Mouse (Mus musculus) brain, embryonic 14.5 days (tissue): Measurements from ENCODE around the gene Zfp276. TPM values are rescaled to one million over a fixed set of nuclear protein-coding genes. Genes with fewer than 3 reads are reported as not detected.

Experiments used
- DNase-seq: peaks from one replicate; pipeline ENCODE4 v3.0.0-alpha.2; 2011; ENCODE audit warnings: low read depth
- CTCF ChIP-seq: fragments of 200-500 bp; IDR thresholded peaks from 2 replicates; pipeline ENCODE4 v1.5.1; 2012; ENCODE audit warnings: inconsistent platforms, mild to moderate bottlenecking, moderate library complexity, borderline replicate concordance; ENCODE audit not compliant: insufficient read depth, insufficient read length; ENCODE audit errors: extremely low read depth
- POLR2A ChIP-seq: fragments of 200-500 bp; IDR thresholded peaks from 2 replicates; pipeline ENCODE4 v1.6.1; 2012; ENCODE audit warnings: mild to moderate bottlenecking, inconsistent platforms, borderline replicate concordance; ENCODE audit not compliant: poor library complexity, insufficient read depth, insufficient read length, severe bottlenecking; ENCODE audit errors: extremely low read depth
- polyA plus RNA-seq: library from polyadenylated mRNA; depleted of rRNA; stranded (reverse); fragments of >200 nt; gene quantifications from 2 replicates; pipeline ENCODE4 v1.2.3, GENCODE M21; 2012; rRNA removed

The Zfp276 gene
- polyA plus RNA-seq, 1 experiment, result 39.1 TPM

- TF ChIP-seq CTCF, result no peak
- no peak for DNase-seq
Measured at GRCm38 (mm10) chr8:123283991-123284390, 30.0 kb downstream of the Zfp276 start.

DNA sequence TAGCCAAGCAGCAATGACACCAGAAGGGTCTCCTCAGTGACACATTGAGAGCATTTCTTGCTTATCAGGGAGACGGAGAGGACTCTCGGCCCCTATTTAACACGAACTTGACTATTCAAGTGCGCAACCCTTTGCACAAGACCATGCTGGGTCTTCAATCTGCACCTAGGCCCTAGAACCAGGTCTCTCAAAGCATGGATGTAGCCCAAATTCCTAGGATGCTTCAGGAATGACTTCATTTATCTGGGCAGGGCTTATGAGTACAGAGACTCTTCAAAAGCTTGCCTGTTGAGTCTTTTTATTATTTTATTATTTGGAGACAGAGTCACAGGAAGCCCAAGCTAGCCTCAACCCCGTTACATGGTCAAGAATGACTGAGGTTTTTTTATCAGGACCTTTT is 30.5 kb downstream of the Zfp276 start:
- no peak for DNase-seq
- TF ChIP-seq POLR2A (no peak), CTCF (no peak)

GRCm38 (mm10) chr8:123287362-123287761 is 33.4 kb downstream of the Zfp276 start:
- TF ChIP-seq CTCF, result no peak
- no peak for TF ChIP-seq POLR2A
- DNase-seq, result no peak

GRCm38 (mm10) chr8:123290166-123290565 is 36.2 kb downstream of the Zfp276 start:
- peak; percentile 8 for DNase-seq
- TF ChIP-seq POLR2A (no peak), CTCF (peak; percentile 52; the same call in 1 of the 2 replicates)

DNA sequence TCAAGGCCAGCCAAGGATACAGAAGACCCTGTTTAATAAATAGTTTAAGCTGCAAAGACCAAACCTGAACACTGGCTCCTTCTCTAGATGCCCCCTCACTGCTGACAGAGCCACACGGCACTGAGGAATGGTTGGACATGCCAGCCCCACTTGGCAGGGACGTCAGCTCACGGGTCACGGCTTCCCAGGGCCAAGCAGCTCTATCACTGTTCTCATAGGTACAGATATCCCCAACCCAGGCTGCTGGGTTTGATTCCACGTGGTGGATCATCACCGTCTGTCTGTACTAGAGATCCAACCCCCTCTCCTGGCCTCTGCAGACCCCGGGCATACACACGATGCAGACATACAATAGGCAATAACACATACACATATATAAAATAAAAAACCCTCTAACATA is 36.7 kb downstream of the Zfp276 start:
- TF ChIP-seq CTCF, result no peak
- no peak for TF ChIP-seq POLR2A
- DNase-seq, result no peak

DNA sequence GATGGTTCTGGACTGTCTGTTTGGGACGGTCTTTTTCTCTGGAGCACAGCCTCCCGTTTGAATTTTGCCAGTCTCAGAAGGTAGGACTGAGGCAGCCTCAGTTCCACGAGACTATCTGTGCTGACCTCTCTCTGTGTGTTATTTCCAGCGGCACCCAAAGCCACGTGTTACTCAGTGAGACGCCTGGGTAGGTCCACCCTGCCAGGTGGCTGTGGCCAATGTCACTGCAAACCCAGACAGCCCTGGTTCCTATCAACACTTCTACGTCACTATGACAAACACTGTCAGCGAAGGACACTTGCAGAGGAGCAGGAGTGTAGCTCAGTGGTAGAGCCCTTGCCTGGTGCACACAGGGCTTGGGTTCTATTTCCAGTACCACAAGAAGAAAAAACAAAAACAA is 37.7 kb downstream of the Zfp276 start:
- TF ChIP-seq POLR2A (no peak), CTCF (no peak)
- no peak for DNase-seq

DNA sequence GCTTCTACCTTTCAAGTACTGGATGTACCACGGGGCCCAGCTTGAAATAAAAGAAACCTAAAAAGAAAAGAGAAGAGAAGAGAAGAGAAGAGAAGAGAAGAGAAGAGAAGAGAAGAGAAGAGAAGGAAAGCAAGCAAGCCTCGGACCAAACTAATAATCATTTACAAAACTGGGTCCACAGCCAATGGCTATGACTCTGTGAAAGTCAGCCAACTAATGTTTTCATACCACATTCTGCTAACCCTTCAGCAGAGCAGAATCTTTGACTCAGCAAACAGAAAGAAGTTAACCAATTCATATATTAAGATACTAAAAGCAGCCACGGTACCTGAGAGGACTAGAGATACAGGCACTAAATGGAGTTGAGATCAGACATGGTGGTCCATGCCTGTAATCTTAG is 38.3 kb downstream of the Zfp276 start:
- DNase-seq, result no peak
- TF ChIP-seq POLR2A (no peak), CTCF (no peak)

DNA sequence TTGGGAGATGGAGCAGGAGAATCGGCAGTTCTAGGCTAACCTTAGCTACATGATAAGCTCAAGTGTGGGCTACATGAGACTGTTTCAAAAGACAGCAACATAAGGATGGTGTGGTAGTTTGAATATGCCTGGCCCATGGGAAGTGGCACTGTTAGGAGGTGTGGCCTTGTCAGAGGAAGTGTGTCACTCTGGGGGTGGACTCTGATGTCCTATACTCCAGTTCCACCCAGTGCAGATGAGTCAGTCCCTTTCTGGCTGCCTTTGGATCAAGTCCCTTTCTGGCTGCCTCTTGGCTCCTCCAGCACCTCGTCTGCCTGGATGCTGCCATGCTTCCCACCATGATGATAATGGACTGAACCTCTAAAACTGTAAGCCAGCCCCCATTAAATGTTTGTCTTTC is 38.8 kb downstream of the Zfp276 start:
- no peak for DNase-seq

DNA sequence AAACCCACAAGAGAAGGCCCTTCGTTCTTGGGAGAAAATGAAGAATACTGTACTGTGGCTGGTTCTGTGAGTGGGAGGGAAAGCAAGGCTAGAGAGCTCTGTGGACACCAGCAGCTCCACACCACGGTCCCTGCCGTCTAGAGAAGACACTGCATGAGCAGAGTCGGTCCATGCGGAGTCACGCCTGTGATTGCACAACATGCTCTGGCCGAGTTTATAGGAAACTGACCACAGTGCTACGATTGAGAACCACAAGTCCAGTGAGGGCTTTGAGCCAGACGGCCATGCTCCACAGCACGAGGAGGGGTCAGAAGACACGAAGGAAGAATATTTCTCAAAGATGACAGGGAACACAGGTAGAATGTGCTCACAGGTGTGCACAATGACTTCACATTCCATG is 44.3 kb downstream of the Zfp276 start:
- DNase-seq, result no peak
- no peak for TF ChIP-seq POLR2A
- TF ChIP-seq CTCF, result no peak

More for the DNA sequence above, 38.8 kb downstream of the Zfp276 start:
- TF ChIP-seq POLR2A (no peak), CTCF (no peak)

- DNase-seq, result no peak
- TF ChIP-seq POLR2A (no peak), CTCF (peak; percentile 10; the same call in 1 of the 2 replicates)
Measured at GRCm38 (mm10) chr8:123308738-123309137, 54.7 kb downstream of the Zfp276 start.

- TF ChIP-seq POLR2A (no peak), CTCF (no peak)
- DNase-seq, result no peak
Measured at GRCm38 (mm10) chr8:123317781-123318466, 63.9 kb downstream of the Zfp276 start.

DNA sequence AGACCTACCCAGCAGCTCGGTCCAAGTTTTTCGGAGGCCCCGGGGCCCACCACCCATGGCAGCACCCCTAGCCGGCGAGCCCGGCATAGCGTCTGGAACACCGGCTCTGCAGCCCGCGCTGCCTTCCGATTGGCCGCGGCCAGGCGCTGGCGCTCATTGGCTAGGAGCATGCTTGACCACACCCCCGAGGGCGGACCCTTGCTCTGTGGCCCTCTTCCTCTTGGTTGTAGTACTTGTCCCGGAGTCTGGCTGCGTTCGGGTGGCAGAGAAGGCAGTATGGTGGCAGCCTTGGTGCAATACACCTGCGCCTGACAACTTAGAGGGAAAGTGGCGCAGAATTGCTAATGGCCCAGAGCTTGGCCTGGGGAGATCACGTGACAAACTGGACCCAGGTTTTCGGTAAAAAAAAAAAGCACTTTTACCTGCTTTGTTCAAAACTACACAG is 64.5 kb downstream of the Zfp276 start, which contains the start of gene Fanca:
Fanca (minus strand) TSS at position 110 of the 445 bp plus-strand sequence.
- TF ChIP-seq CTCF (peak; percentile 50; the same call in 1 of the 2 replicates), POLR2A (peak; percentile 55; the same call in 1 of the 2 replicates)

More for the DNA sequence above, 64.5 kb downstream of the Zfp276 start, which contains the start of gene Fanca:
- DNase-seq, result peak; percentile 97

Other genes starting within 250 kb of the Zfp276 start
- 52.8 and 76.8 TPM in 2 replicates for gene Ankrd11, start 211.9 kb upstream of the Zfp276 start, polyA plus RNA-seq
- gene Spg7, start 191.3 kb upstream of the Zfp276 start, polyA plus RNA-seq, result 96.1 and 112 TPM in 2 replicates
- gene Rpl13, start 151.8 kb upstream of the Zfp276 start, polyA plus RNA-seq, result 1,764 and 1,996 TPM in 2 replicates
- 5.8 and 8.5 TPM in 2 replicates for gene Cpne7, start 136.8 kb upstream of the Zfp276 start, polyA plus RNA-seq
- gene Sult5a1, start 95.9 kb upstream of the Zfp276 start, polyA plus RNA-seq, result 1.8 and 3.5 TPM in 2 replicates
- 0.37 and 0.66 TPM in 2 replicates for gene Dpep1, start 68.0 kb upstream of the Zfp276 start, polyA plus RNA-seq
- gene Chmp1a, start 41.4 kb upstream of the Zfp276 start, polyA plus RNA-seq, result 146 and 154 TPM in 2 replicates
- gene Spata33, start 41.4 kb upstream of the Zfp276 start, polyA plus RNA-seq, result 6.8 TPM in 2 replicates
- gene Cdk10, start 29.4 kb upstream of the Zfp276 start, polyA plus RNA-seq, result 102 and 136 TPM in 2 replicates
- 3.2 and 3.9 TPM in 2 replicates for gene Spata2l, start 18.0 kb upstream of the Zfp276 start, polyA plus RNA-seq
- 130 and 175 TPM in 2 replicates for gene Vps9d1, start 153 bp downstream of the Zfp276 start, polyA plus RNA-seq
- 19.4 and 42.7 TPM in 2 replicates for gene Fanca, start 64.4 kb downstream of the Zfp276 start, polyA plus RNA-seq
- 42.0 and 47.0 TPM in 2 replicates for gene Spire2, start 78.5 kb downstream of the Zfp276 start, polyA plus RNA-seq
- 313 and 402 TPM in 2 replicates for gene Tcf25, start 119.6 kb downstream of the Zfp276 start, polyA plus RNA-seq
- gene Mc1r, start 152.9 kb downstream of the Zfp276 start, polyA plus RNA-seq, result 0.05 and 0.08 TPM in 2 replicates
- 3,325 and 3,474 TPM in 2 replicates for gene Tubb3, start 157.2 kb downstream of the Zfp276 start, polyA plus RNA-seq
- 53.2 and 55.5 TPM in 2 replicates for gene Def8, start 169.3 kb downstream of the Zfp276 start, polyA plus RNA-seq
- gene Afg3l1, start 223.7 kb downstream of the Zfp276 start, polyA plus RNA-seq, result 31.8 and 35.3 TPM in 2 replicates